Mouse (Mus musculus): Measurements from ENCODE around the gene Glrx2. TPM values are rescaled to one million over a fixed set of nuclear protein-coding genes. Genes with fewer than 3 reads are reported as not detected.

Gene Glrx2
- 68.9 and 103 TPM in 2 replicates for polyA plus RNA-seq (2012; rRNA removed)

DNA sequence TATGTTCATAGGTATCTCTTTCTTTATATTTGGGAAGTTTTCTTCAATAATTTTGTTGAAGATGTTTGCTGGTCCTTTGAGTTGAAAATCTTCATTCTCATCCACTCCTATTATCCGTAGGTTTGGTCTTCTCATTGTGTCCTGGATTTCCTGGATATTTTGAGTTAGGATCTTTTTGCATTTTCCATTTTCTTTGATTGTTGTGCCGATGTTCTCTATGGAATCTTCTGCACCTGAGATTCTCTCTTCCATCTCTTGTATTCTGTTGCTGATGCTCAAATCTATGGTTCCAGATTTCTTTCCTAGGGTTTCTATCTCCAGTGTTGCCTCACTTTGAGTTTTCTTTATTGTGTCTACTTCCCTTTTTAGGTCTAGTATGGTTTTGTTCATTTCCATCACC, at the start of gene Glrx2:
Gene Glrx2 (plus strand): TSS at position 301 of the 400 bp plus-strand sequence.

DNA sequence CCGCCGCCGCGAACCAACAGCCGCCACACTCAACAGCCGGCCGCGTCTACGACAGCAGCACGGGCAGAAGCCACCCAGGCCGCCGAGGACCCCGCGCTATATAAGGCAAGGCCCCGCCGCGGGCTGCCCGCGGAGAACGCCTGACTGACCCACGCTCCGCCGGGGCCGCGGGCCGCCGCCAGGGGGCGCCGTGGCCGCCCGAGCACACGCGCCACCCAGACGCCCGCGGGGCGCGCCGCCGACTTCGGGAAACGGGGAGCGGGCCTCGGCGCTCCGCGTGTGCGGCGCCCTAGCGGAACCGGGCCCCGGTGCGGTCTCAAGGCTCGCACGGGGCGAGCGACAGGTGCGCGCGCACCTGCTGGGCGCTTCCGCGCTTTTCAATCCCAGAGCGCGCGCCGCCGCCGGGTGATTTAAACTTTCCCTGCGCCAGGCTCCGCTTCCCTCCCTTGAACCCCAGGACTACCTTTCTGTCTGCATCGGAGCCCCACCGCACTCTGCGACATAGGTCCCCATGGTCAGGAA, 13.3 kb upstream of the Glrx2 start, which contains the start of gene Cdc73:
Gene Cdc73 (minus strand): TSS at position 153 of the 522 bp plus-strand sequence.

DNA sequence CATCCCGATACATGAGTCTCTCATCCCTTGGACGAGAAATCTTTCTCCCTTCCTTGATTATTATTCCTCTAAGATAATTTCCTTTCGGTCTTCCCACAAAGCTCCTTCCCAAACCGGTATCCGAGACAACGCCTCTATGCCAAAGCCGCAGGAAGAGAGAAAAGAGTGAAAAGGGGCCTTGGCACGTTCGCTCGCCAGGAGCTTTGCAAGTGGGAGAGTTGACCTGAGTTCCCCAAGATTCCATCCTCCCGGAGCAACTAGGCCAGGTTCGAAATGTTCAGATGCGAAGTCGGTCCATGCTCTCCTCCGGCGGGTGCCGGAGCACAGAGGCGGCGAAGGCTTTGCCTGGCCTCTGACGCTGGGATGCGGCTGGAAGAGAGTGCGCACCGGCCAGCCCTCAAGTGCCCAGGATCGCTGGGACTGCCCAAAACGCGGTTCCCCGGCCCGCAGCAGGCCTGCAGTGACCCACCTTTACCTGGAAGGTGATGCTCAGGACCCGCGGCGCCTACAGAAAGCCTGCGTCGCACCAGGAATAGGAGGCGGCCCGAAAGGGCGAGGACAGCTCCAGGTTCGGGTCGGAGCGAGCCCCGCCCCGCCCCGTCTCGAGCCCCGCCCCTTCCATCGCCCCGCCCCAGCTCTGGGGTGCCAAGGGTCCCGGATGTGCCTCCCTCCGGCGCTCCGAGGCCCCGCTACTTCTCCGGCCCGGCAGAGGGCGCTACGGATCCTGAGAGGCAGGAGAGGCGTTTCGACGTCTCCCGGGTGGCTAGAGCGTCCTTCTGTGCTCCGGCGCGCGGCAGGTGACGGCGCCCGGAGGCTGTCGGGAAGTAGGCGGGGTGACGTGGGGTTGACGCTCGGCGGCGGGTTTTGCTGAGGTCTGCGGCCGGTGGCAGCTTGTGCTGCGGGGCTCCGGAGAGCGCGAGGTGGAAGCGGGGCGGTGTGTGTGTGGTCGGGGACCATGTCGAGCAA, 60.6 kb downstream of the Glrx2 start, which contains the start of the genes Trove2 and Uchl5:
Gene Trove2 (minus strand): TSS at position 623 of the 966 bp plus-strand sequence.
Gene Uchl5 (plus strand): TSS at position 827 of the 966 bp plus-strand sequence.

Other genes starting within 250 kb of the Glrx2 start
- gene B3galt2, start 75.7 kb upstream of the Glrx2 start, polyA plus RNA-seq (2012; rRNA removed): 0.41 and 0.62 TPM in 2 replicates
- gene Cdc73, start 13.4 kb upstream of the Glrx2 start, polyA plus RNA-seq (2012; rRNA removed): 33.4 and 34.6 TPM in 2 replicates
- 12.6 and 18.2 TPM in 2 replicates for gene Trove2, start 60.7 kb downstream of the Glrx2 start, polyA plus RNA-seq (2012; rRNA removed)
- 26.9 and 28.3 TPM in 2 replicates for gene Uchl5, start 60.9 kb downstream of the Glrx2 start, polyA plus RNA-seq (2012; rRNA removed)